Mouse (Mus musculus) lung, postnatal 14 days (tissue): Measurements from ENCODE around the gene Strbp.

Experiments
- DNase-seq: peaks from one replicate; pipeline ENCODE4 v3.0.0; 2021

Strbp gene

DNA sequence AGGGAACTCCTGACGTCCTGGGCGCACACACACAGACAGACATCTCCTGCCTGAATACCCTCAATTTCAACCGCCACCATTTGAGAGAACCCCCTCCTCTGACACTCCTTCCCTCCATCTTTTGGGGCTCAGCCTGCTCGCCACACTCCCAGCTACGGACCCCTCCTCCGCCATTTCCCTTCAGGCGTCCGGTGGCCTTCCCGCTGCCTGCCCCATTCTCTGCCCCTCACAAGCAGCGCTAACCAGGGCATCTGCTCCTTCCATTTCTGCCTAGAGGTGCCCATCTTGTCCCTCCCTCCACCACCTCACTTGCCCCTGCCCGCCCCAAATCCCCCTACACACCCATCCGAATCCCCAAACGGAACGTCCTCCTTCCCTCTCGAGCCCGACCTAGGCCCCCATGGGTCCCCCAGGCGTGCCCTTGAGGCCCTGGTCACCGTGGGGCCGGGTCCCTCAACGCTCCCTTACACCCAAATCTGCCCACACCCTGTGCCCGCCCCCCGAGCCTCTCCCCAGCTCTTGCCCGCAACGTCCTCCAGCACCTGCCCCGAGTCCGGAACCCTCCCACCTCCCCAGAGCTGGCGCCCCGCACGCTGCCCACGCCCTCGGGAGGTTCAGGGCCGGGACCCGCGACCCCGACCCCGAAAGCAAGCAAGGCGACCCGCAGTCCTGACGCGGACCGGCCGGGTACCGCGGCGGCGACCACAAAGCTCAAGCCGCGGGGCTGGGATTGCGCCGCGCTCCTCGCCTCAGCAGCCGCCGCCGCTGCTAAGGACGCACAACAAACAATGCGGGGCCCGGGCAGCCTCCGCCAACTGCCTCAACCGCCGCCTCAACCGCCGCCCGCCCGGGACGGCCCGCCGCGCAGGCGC is 1.1 kb downstream of the Strbp start:
- DNase-seq = peak; percentile 26

DNA sequence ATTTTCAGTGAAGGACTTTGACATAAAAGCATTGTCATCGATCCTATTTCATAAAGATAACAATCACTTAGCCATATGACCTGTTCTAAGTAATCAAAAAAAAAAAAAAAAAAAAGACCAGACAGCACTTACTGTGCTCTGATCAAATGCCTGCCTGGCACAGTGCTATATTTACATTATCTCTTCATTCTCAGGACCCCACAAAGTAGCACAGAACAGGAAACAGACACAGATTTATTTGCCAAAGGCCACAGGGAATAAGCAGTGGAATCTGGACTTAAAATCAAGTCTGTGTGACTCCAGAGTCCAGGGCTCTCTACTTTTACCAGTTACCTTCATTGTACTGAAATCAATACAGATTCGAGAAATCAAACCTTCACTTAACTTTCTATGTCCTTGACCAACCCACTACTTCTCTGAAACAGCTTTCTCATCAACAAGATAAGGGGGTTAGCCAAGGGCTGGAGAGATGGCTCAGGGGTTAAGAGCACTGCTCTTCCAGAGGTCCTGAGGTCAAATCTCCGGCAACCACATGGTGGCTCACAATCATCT is 14.5 kb downstream of the Strbp start:
- no peak for DNase-seq

DNA sequence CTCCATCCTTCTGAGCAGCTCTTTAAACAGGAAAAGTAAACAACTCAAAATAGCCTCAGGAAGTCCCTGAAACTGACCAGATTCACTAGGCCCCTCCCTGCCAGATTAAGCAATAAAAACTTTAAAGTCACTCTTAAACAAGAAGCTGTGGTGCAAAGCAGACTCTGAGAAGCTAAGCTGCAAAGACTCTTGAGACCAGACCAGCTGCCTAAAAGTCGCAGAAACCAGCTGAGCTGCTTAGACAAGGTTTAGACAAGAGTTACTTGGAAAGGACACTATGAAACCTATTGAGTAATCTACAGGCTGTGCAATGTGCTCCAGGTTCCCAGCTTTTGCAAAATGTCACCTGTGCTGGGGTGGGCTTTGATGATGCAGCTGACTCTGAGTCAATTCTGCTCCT is 16.6 kb downstream of the Strbp start:
- no peak for DNase-seq

DNA sequence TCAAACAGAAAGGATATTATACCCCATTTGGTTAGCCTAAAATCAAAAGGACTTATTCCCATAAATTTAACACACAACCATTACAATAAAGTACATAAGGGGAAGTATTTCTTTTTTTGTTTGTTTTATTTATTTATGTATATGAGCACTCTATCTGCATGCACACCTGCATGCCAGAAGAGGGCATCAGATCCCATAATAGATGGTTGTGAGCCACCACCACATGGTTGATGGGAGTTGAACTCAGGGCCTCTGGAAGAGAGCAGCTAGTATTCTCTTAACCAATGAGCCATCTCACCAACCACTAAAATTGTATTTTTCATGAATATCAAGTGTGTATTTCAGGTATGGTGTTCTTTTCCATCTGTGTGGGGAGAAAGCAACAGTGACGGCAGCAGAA is 18.8 kb downstream of the Strbp start:
- DNase-seq = no peak

DNA sequence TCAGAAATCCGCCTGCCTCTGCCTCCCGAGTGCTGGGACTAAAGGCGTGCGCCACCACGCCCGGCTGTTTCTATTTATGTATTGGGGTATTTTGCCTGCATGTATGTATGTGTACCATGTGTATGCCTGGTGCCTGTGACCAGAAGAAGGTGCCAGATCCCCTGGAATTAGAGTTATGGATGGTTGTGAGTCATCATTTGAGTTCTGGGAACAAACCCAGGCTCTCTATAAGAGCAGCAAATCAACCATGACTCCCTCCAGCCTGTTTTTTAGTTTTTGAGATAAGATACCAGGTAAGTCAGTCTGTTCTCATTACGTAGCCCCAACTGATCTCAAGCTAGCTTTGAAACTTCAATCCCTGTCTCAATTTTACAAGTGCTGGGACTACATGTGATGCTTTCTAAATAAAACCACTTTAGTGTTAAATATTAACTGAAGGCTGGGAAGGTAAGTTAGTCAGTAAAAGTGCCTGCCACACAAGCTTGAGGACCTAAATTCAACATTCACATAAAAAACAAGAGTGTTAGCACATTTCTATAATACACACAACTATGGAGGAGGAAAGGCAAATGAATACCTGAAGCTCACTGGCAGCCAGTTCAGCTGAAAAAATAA is 21.4 kb downstream of the Strbp start:
- DNase-seq = no peak

DNA sequence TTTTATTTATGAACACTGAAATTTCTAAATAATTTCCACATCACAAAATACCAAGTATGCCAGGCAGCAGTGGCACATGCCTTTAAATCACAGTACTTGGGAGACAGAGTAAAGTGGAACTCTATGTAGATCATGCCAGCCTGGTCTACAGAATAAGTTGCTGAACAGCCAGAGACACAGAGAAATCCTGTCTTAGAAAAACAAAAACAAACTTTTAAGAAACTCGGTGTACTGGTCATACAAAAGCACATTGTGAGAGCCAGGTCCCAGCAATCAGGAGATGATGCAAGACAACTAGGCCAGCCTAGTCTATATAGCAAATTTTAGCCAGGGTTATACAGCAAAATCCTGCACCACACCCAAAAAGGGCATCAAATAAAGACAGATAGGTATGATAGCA is 52.6 kb downstream of the Strbp start:
- no peak for DNase-seq

DNA sequence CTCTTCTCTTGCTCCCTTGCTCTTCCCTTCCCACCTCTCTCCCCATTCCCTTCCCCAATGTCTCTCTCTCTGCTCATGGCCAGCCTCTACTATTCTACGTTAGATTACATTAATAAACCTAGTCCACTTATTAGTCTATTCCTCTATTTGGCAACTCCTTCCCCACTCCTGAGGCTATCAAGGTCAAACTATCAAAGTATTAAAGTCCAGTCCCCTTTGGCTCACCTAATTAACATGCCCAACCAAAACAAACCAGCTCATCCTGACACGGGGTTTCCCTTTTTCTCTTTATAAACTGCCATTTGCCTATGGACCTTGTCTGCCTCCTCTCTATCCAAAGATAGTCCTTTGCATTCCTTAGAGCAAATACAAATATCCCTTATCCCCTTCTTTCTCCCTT is 54.1 kb downstream of the Strbp start:
- DNase-seq = no peak

DNA sequence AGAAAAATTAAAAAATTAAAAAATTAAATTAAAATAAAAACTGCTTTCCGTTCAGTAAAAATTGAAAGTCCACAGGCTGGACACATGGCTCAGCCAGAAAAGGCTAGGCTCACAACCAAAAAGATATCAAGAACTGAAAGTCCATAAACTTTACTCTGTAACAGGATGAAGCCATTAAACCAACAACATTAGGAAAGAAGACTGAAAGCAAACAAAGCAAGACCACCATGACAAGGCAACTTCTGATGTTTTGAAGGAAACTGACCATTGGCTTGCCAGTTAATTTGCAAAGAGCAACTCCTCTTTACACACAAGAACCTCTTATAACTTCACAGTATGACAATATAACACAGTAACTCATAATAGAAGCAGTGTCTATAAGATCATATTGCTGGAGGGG is 54.7 kb downstream of the Strbp start:
- DNase-seq = no peak

DNA sequence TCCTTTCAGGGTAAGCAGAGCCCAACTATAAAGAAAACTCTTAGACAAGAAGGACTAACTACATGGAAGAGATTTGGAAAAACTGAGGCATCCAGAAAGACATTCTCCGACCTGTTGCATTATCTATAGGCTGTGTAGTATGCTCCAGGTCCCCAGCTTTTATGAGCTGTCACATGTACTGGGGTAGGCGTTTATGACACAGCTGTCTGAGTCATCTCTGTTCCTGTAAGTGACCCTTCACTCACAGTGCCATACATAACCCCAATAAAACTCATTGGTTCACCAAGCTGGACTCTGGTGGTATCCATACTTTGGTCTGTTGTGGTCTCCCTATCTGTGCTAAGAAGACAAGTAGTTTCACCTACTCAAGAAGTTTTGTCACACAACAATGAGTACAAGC is 80.3 kb downstream of the Strbp start:
- no peak for DNase-seq

DNA sequence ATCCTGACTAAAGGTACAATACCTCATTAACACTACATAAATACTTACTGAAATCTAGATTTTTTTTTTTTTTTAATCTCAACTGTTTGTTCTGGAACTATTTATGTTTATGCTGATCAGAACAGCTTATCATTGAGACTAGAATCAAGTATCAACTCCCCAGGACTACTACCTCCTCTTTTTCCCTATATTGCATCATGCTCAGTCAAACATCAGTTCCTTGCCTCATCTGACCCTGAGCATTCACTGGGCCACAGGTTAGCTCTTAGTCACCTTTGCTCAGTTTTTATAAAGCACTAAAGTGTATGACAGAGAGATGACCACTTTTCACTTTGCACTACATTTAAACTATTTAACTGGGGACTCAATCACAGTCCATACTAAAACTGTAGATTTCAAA is 115.7 kb downstream of the Strbp start:
- no peak for DNase-seq

DNA sequence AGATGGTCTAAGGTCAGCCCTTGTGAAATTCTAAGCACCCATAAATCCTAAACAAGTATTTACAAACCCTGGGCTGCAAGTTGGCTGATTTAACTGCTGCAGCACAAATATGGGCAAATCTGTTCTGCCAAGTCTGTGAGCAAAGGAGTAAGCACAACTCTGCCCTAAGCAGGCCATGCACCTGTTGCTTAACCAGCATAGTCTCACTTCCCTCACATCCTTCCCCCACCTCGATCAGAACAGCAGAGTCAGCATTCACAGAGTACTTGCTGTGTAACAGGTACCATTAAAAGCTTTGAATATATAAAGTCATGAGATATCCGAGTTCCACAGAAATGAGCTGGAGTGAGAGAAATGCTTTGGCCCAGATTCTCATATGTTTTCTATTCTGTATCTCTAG is 125.5 kb downstream of the Strbp start:
- DNase-seq = no peak

DNA sequence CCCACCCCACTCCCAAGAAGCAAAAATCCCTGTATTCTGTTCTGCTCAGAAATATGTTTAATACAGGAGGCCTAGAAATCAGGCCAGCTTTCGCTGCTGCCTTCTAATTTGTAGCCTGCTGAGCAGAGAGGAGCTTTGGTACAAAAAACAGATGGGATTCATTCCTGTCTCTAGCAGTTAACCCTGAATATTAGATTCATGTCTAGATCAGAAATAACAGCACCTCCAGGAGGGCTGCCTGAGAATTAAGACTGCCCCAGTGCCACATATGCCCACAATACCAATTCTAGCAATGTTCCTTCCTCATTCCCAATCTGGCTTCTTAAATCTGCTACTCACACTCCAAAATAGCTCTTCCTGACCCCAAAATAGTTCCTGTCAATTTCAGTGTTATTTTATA is 127.0 kb downstream of the Strbp start:
- DNase-seq = no peak

DNA sequence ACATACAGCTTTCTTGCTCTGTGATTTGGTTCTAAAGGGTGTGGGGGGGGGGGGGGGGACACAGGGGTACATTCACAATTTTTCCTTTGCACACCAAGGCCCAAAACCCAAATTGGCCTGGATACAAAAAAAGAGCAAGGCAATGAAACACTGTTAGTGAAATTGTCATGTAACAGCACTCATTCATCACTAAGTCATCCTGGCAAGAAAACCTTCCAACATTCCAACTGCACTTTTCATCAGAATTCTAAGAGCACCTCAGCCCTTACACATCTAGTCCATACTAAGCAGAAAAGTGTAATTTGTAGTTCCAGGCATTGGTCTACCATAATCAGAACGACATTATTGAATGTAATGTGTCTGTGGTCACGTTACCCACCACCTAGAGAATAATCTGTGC is 131.5 kb downstream of the Strbp start:
- no peak for DNase-seq

DNA sequence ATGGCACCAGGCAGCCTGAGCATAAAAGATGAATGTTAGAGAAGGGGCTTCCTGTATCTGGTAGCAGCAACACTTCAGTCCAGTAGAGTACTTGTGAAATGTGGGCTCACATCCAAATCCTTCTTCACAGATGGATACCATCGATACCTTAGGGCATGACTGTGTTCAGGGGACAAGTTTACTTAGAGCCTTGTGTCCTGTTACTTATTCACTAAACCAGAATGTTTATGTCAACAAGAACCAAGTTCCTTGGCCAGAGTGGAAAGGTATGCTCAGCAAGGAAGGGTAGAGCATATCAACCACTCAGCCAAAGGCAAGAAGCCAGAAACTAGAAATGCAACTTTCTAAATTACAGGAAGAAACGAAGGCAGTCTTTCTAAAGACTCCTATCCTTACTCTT is 133.0 kb downstream of the Strbp start:
- DNase-seq = no peak

DNA sequence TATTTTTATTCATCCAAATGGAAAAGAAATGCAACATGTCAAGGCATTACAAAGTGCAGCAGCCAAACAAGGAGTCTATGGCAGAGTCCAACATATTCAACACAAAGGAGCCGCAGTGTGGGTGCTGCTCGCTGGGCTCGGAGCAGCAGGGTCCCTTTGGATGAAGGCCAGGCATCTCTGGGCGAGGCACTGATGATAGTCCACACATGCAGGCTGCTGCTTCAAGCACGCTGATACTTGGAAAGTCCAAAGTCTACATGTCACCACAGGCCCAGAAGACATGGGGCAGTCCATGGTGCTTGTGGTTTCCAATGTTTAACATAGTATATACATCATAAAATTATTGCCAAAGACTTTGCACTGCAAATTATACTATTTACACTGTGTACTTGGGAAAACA is 133.8 kb downstream of the Strbp start:
- no peak for DNase-seq

DNA sequence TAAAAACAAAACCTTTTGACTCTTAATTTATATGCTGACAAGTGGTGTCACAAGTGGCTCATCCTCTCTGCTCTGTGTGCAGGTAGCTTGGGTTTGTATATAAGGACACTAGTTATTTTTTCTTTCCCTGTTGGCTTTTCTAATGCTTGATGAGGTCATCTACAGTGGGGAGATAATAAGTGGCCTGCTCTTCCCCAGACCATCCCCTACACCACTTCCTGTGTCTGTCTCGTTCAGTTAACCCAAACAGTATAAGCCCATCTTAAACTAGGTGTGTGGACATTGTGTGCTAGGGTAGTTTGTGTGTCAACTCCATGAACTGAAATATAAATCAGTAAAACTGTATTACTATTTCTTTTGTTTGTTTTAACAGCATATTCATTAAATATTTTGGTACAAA is 137.6 kb downstream of the Strbp start:
- no peak for DNase-seq

DNA sequence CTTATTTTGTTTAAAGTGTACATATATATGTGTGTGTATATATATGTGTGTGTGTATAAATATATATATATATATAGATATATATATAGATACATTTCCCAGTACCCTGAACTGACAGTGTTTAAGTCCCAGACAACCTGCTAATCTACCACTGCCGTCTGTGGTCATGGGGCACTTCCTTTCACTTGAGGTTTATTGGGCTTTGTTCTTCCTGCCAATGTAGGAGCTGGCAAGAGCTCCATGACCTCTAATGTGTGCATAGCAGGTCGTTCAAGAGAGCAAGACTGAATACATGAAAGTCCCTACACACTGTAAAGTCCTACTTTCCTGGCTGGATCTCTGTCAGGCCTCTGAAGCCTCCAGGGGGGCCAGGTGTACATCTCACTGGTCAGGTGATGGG is 138.1 kb downstream of the Strbp start:
- no peak for DNase-seq

DNA sequence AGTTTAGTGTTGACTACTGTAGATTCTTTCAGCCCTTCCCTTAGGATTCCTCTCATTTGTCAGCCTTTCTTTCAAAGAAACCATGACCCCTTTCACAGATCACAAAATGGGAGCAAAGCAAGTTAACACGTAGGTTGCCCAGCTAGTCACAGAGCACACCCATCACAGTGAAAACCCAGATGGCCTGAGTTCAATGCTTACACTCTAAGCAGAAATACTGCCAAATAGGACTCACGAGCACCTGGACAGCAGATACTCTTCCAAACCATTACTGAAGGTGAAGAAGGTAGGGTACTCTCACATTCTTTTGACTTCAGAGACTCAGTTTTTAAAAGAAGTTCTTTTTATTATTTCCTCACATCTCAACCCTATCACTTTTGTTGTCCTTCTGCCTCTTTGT is 147.3 kb downstream of the Strbp start:
- DNase-seq = no peak

DNA sequence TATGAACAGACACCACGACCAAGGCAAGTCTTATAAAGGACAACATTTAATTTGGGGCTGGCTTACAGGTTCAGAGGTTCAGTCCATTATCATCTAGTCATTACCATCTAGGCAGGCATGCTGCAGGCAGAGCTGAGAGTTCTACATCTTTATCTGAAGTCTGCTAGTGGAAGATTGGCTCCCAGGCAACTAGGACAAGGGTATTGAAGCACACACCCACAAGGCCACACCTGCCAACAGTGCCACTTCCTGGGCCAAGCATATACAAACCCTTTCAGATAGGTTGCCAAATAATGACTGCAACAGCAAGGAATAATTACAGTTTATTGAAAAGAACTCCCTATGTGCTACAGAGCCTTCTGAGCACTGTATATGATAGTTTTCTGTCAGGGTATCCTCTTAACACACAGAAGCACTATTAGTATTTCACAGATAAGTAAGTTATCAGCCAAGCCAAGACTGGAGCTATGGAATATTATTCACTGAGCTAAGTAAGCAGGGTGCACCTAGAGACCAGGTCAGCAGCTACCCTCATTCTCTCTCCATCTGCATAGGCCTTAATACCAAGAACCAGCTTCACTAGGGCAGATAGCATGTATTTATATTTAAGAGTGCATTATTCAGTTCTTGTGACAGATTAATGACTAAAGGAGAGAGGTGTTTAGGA is 154.2 kb downstream of the Strbp start:
- no peak for DNase-seq

DNA sequence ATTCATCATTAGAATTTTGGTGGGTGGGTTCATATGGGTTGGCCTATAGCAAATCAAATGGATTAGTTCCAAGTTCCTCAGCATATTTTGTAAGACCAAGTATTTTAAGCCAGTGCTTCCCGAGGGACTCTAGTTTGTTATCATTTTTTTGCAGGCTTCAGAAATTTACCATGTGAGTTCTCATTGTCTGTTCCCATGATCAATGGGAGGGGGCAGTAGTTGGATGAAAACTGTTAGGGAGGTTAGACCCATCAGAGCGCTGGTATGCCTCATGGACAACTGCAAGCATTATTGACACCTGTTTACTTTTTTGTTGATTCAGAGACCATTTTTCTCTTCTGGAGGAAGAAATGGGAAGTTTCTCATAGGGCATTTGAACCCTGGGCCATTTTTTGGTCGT is 172.0 kb downstream of the Strbp start:
- DNase-seq = no peak

DNA sequence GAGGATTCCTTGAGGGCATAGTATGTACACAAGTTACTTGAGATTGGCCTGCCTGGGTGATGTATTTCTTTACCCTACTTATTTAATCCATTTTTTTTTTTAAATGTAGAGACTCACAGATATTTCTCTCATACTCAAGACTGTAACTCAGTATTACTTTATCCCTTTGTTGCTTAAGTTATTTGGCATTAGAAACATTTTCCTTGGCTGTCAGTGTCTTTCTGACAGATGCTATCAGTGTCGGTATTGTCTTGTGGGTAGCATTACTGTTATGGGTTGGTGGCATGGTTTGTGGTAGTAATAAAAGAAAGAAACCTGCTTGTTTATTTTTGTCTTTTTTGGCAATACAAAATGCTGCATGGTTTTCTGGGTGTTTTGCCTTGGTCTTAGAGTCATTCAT is 172.9 kb downstream of the Strbp start:
- DNase-seq = no peak

DNA sequence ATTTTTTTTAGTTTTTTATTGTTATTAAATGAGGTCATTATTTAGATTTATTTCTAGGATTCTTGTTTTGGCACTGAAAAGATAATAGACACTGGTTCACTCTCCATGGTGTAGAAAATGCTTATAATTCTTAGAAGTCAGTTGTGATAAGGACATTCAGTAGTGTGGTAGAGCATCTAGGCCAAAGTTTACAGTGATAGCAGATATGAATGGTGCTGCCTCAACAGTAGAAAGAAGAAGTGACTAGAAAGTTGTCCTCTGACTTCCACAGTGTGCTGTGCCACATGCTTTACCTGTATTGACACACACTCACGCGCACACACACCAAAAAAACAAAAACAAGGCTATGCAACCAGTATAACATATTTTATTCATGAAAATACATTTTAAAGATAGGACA is 174.3 kb downstream of the Strbp start:
- DNase-seq = no peak

DNA sequence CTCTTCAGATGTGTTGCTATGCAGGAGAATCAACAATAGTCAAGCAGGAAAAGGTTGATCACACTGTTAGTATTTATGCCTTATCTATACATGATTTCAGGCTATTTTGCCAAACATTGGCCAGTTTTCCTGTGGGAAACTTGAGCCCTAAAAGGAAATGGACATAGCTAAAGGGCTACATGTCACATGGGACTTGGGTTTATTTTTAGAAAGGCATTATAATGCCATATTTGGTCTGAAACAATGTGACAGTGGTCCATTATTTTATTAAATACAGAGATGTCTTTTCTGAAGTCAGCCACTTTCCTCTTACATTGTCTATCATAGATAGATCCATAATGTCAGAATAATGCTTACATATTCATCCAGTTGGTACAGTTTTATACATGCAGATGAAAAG is 176.1 kb downstream of the Strbp start:
- DNase-seq = no peak

DNA sequence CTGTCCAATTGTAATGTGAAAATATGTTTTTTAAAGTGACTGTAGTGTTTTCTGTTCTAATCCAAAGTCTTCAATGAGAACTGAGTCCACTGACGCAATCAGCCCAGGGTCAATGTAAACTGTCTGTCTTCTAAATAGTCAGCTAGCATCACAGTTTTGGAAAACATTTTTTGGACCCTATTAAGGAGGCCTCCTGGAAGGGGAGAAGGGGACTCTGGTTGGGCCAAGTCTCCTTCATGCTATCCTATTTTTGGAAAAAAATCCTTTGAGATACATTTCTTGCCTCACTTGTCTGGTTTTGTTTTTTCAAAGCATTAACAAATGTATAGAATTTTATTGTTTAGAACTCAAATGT is 184.4 kb downstream of the Strbp start:
- no peak for DNase-seq
